Mouse (Mus musculus): ENCODE data around the gene Lama4. TPM values are rescaled to one million over a fixed set of nuclear protein-coding genes. Genes with fewer than 3 reads are reported as not detected.

Gene Lama4
- polyA plus RNA-seq (2017; shearing (Covaris generic)), result 0.11 TPM

GRCm38 (mm10) chr10:38965075-38965781, at the start of gene Lama4:
Gene Lama4, plus strand, starts transcription at chr10:38965515.

GRCm38 (mm10) chr10:39133462-39134310, 168.4 kb downstream of the Lama4 start, which contains the start of the genes Fam229b and Tube1:
Gene Fam229b, minus strand, starts transcription at chr10:39133914.
Gene Tube1, plus strand, starts transcription at chr10:39133976.

Other genes starting within 250 kb of the Lama4 start
- not detected for gene Rfpl4b, start 143.7 kb upstream of the Lama4 start, polyA plus RNA-seq (2017; shearing (Covaris generic))
- gene Fam229b, start 168.4 kb downstream of the Lama4 start, polyA plus RNA-seq (2017; shearing (Covaris generic)), result 0.16 TPM
- 4.0 TPM for gene Tube1, start 168.5 kb downstream of the Lama4 start, polyA plus RNA-seq (2017; shearing (Covaris generic))
- not detected for gene Ccn6, start 198.3 kb downstream of the Lama4 start, polyA plus RNA-seq (2017; shearing (Covaris generic))

Data from naive thymus-derived CD4-positive, alpha-beta T cell, adult 5 months (primary cell).